Mouse (Mus musculus): Measurements from ENCODE around the gene Gsdma2.

DNA sequence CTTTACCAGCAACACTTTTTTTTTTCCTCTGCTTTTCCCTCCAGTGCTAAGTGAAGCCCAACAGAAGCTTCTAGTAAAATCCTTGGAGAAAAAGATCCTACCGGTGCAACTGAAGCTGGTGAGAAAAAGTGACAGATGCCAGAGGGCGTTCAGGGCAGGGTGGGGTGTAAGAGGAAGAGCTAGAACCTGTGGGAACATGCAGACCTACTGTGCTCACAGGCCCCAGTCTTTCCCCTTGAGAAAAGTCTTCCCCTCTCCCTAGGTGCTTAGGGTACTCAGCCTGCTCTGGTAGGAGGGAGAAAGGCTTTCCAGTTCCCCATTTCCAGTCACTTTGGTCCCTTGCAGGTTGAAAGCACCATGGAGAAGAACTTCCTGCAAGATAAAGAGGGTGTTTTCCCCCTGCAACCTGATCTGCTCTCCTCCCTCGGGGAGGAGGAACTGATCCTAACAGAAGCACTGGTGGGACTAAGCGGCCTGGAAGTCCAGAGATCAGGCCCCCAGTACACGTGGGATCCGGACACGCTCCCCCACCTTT is 29.3 kb downstream of the Gsdma2 start:
- TF ChIP-seq USF1 (IDR thresholded peaks at IDR 0.05; ENCODE audit: low read depth) (no peak), MYOG (IDR thresholded peaks at IDR 0.05; ENCODE audit: control insufficient read depth, extremely low read depth, insufficient read length) (no peak), CTCF (IDR thresholded peaks at IDR 0.05; ENCODE audit: control insufficient read depth, insufficient read depth, insufficient read length) (no peak), MAX (IDR thresholded peaks at IDR 0.05) (no peak), MYOD1 (IDR thresholded peaks at IDR 0.05; ENCODE audit: control insufficient read depth, insufficient read length, low read depth) (no peak), CEBPB (IDR thresholded peaks at IDR 0.05; ENCODE audit: low read depth) (no peak)

Measured in C2C12 (cell line).